Mouse (Mus musculus) midbrain, embryonic 11.5 days (tissue): Measurements from ENCODE around the gene Ccnb1. TPM values are rescaled to one million over a fixed set of nuclear protein-coding genes. Genes with fewer than 3 reads are reported as not detected.

Experiments used
- ATAC-seq: fragments of 200-750 bp; cut with Nextera tagmentation; 2 replicates; pipeline ENCODE4 v1.8.0; 2017; ENCODE audit warnings: moderate TSS enrichment, moderate library complexity; ENCODE audit not compliant: low FRiP score
- DNase-seq: peaks from one replicate; pipeline ENCODE4 v3.0.0; 2015; ENCODE audit warnings: low spot score; ENCODE audit errors: missing footprints
- H3K27ac ChIP-seq: fragments of 300-500 bp; sonication (generic); 2 replicates; pipeline ENCODE4 v1.5.1; 2014; ENCODE audit warnings: low read depth, low read length
- H3K27me3 ChIP-seq: fragments of 300-500 bp; sonication (generic); 2 replicates; pipeline ENCODE4 v1.6.1; 2014; ENCODE audit warnings: mild to moderate bottlenecking, low read length, moderate library complexity, mixed read lengths; ENCODE audit not compliant: control insufficient read depth, insufficient read depth
- H3K36me3 ChIP-seq: fragments of 300-500 bp; sonication (generic); 2 replicates; pipeline ENCODE4 v1.6.1; 2014; ENCODE audit warnings: mild to moderate bottlenecking, low read length, moderate library complexity, mixed read lengths; ENCODE audit not compliant: control insufficient read depth, insufficient read depth
- H3K4me1 ChIP-seq: fragments of 300-500 bp; sonication (generic); 2 replicates; pipeline ENCODE4 v1.6.1; 2014; ENCODE audit warnings: low read length; ENCODE audit not compliant: control insufficient read depth, insufficient read depth
- H3K4me2 ChIP-seq: fragments of 300-500 bp; sonication (generic); 2 replicates; pipeline ENCODE4 v1.6.1; 2014; ENCODE audit warnings: mild to moderate bottlenecking, moderate library complexity
- H3K4me3 ChIP-seq: fragments of 300-500 bp; sonication (generic); 2 replicates; pipeline ENCODE4 v1.5.1; 2014; ENCODE audit warnings: low read depth, low read length
- H3K9ac ChIP-seq: fragments of 300-500 bp; sonication (generic); 2 replicates; pipeline ENCODE4 v1.6.1; 2014; ENCODE audit warnings: low read length
- H3K9me3 ChIP-seq: fragments of 300-500 bp; sonication (generic); 2 replicates; pipeline ENCODE4 v1.6.1; 2016; ENCODE audit warnings: low read length; ENCODE audit not compliant: control insufficient read depth
- WGBS: fragments of 180-500 bp; shearing (Covaris S2); extraction: QIAGEN DNeasy Blood & Tissue Kit; methylation state at CpG from one replicate; pipeline ENCODE4 v1.1.7; 2014; 5-methylcytosine and 5-hydroxymethylcytosine counted together
- polyA plus RNA-seq: library from polyadenylated mRNA; unstranded; fragments of >200 nt; fragmentation: Nextera tagmentation; extraction: Ambion mirVana; gene quantifications from 2 replicates; pipeline ENCODE4 v1.2.1, GENCODE M21; 2014

Gene Ccnb1
- polyA plus RNA-seq, 1 experiment from 2014 or later, result 415 TPM

DNA sequence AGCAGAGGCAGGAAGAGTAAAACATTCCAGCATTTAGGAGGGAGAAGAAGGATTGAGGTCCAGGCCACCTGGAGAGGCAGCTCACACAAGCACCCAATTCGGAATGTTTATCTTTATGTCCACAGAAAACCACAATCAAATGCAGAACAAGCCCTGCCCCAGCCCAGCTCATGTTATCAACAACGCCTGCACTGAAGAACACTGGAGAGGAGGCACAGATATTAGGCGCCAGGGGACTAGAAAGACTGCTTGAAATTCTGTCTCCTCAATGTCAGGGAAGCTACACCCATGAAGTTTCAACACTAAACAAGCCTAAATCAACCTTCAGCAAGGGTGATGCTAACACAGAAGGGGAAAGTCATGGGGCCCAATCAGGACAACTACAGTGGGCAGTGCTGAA is 8.9 kb downstream of the Ccnb1 start:
- Histone ChIP-seq H3K4me1 (peaks cover 11% of the 10 kb centered on the region), H3K36me3 (peaks cover 9% of the 10 kb centered on the region), H3K4me2 (no peak overlapping the region), H3K9me3 (no peaks in the 10 kb centered on the region), H3K9ac (no peak overlapping the region), H3K27me3 (no peaks in the 10 kb centered on the region), H3K4me3 (no peak overlapping the region), H3K27ac (no peak overlapping the region)
- ATAC-seq, result no peak
- WGBS, result 88% methylated on average over 3 of the region's 3 CpGs
- peak; percentile 71 for DNase-seq

DNA sequence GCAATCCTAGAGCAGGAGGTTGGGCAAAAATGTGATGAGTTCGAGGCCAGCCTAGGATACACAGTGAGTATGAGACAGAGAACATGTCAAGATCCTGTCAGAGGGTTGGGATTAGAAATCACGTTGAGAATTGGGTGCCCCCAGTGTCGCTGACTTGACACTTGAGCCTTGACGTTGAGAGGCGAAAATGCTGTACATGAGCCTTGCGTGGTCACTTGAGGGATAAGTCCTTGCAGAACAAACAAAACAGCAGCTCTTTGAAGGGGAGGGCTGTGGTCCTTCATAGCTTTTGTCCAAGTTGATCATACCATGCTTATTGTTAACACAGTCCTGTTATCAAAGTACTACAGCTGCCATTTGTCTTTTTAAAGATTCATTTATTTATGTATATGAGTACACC is 9.7 kb downstream of the Ccnb1 start:
- no peaks in the 10 kb centered on the region for H3K27me3 ChIP-seq

DNA sequence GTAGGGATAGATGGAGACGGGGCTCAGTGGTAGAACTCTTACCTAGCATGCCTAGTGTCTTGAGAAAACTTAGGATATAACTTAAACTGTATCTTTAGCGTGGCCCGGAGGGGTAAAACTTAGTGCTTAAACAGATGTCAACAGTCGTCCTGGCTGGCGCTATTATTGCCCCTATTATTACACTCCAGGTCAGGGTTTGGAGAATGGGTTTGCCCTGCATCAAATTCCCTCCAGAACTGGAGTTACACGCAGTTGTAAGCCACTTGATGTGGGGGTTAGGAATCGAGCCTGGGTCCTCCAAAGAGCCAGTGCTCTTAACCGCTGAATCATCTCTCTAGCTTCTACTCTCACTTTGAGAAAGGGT is 10.3 kb downstream of the Ccnb1 start:
- Histone ChIP-seq H3K9me3 (no peaks in the 10 kb centered on the region), H3K27ac (peak overlapping the region; percentile 36; the same call in 1 of the 2 replicates), H3K4me2 (peak overlapping the region; percentile 71), H3K4me3 (peak overlapping the region; percentile 88), H3K9ac (peak overlapping the region; percentile 78), H3K36me3 (peaks cover 7% of the 10 kb centered on the region), H3K27me3 (no peaks in the 10 kb centered on the region), H3K4me1 (peaks cover 11% of the 10 kb centered on the region)
- ATAC-seq, result no peak
- no peak for DNase-seq
- 18% methylated on average over 8 of the region's 8 CpGs for WGBS

More for the DNA sequence above, 9.7 kb downstream of the Ccnb1 start:
- DNase-seq, result peak; percentile 80
- Histone ChIP-seq H3K4me3 (no peak overlapping the region), H3K4me2 (no peak overlapping the region), H3K9me3 (no peaks in the 10 kb centered on the region), H3K36me3 (peaks cover 10% of the 10 kb centered on the region), H3K4me1 (peaks cover 11% of the 10 kb centered on the region), H3K9ac (no peak overlapping the region), H3K27ac (no peak overlapping the region)
- 70% methylated on average over 6 of the region's 6 CpGs for WGBS
- no peak for ATAC-seq

DNA sequence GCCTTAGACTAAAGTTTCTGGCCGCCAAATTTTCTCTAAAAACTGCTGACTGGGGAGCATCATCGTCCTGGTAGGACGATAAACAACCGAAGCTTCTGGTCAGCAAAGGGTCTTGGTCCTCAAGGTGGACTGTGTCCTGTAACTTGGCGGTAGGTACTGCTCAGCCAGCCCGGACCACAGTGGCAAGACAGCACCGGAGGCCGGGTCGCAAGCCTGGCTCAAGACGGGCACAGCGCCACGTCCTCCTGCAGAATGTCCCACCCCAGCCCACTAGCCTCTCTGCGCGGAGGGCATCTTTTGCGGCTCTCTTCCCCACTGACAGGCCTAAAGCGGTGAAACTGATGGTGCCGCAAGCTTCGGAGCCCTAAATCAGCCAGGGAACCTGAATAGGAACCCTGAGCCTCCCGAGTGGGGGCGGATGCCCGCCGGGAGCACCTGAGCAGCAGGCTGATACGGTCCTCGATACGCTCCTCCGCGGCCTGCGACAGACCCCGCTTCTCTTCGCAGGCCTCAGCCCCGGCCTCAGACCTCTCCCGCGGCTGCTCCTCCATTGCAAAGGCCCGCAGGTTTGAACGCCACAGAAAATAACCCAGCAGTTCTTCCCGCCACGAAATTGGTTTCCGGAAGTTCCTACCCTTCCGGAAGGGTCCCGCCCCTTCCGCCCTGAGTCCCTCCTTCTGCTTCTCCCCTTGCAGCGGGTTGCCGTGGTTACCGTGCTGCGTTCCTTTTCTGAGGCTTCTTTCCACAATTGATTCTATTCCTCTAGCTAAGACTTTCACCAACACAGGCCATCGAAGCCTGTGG is 10.9 kb downstream of the Ccnb1 start, which contains the start of gene Cenph:
Gene Cenph, minus strand, starts transcription at position 648 of the 804 bp plus-strand sequence.
- H3K36me3 ChIP-seq, result peaks cover 6% of the 10 kb centered on the region
- peak; percentile 97 for DNase-seq
- peaks cover 11% of the 10 kb centered on the region for H3K4me1 ChIP-seq
- peak; percentile 97 for ATAC-seq
- peak within 1 kb of the TSS; percentile 78 for H3K9ac ChIP-seq
- no peaks in the 10 kb centered on the region for H3K27me3 ChIP-seq
- peak within 1 kb of the TSS; percentile 71 for H3K4me2 ChIP-seq
- H3K27ac ChIP-seq, result peak within 1 kb of the TSS; percentile 36; the same call in 1 of the 2 replicates
- under 1% methylated on average over 46 of the region's 46 CpGs for WGBS
- H3K9me3 ChIP-seq, result no peaks in the 10 kb centered on the region
- H3K4me3 ChIP-seq, result peak within 1 kb of the TSS; percentile 88

DNA sequence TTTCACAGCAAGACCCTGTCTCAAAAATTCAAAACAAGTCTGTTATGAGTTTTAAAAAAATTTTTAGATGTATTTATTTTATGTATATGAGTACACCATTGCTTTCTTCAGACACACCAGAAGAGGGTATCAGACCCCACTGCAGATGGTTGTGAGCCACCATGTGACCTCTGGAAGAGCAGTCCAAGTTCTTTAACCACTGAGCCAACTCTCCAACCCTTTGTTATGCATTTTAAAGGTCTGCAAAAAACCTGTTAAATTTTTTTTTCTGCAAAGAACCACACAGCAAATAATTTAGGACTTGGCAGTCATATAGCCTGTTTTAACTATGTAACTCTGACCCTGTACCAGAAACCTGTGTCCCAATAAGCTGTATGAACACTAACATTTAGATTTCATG is 11.7 kb downstream of the Ccnb1 start:
- H3K36me3 ChIP-seq, result peaks cover 5% of the 10 kb centered on the region; the same call in 1 of the 2 replicates
- DNase-seq (no peak), ATAC-seq (no peak)
- H3K27me3 ChIP-seq, result no peaks in the 10 kb centered on the region
- peak overlapping the region; percentile 78 for H3K9ac ChIP-seq
- peaks cover 11% of the 10 kb centered on the region for H3K4me1 ChIP-seq
- H3K4me2 ChIP-seq, result peak overlapping the region; percentile 71
- H3K9me3 ChIP-seq, result no peaks in the 10 kb centered on the region
- peak overlapping the region; percentile 88 for H3K4me3 ChIP-seq
- no peak overlapping the region for H3K27ac ChIP-seq

DNA sequence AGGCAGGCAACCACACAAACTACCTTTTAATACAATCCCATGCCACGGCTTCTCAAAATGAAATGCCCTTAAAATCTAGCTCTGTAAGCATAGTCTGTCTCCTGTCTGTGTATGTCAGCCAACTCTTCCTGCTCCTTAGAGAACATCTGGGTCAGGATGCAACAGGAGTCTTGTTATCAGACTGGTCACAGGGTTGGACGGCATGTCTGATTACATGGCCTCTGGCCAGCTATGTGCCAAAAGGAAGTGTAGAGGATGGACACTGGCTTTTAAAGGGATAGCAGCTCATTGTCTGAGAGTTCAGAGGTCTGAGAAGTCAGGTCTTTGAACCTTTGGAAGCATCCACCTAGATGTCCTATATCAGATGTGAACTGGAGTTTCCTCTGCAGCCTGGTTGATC is 31.0 kb downstream of the Ccnb1 start:
- Histone ChIP-seq H3K9me3 (no peaks in the 10 kb centered on the region), H3K9ac (no peak overlapping the region), H3K4me1 (no peaks in the 10 kb centered on the region), H3K36me3 (peaks cover 10% of the 10 kb centered on the region), H3K27me3 (no peaks in the 10 kb centered on the region), H3K27ac (no peak overlapping the region), H3K4me3 (no peak overlapping the region), H3K4me2 (no peak overlapping the region)
- 88% methylated on average over 2 of the region's 2 CpGs for WGBS
- ATAC-seq, result no peak
- no peak for DNase-seq

DNA sequence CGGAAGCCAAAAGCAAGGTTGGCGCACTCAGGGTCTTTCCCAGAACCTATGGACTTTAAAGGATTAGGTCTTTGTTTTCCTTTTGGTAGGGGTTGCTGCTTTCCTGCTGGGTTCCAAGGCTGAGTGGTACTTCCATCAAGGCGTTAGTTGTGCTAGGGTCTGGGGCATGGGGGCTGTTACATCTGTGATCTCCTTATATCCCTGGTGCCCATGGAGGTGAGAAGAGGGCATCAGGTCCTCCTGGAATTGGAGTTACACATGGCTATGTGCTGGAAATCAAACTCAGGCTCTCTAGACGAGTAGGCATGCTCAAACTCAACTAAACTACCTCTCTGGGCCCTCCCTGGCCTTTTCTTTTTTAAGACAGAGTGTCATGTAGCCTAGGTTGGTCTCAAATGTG is 32.2 kb downstream of the Ccnb1 start:
- Histone ChIP-seq H3K27me3 (no peaks in the 10 kb centered on the region), H3K4me1 (no peaks in the 10 kb centered on the region), H3K36me3 (no peaks in the 10 kb centered on the region), H3K27ac (no peak overlapping the region), H3K4me3 (no peak overlapping the region), H3K4me2 (no peak overlapping the region), H3K9ac (no peak overlapping the region), H3K9me3 (no peaks in the 10 kb centered on the region)
- WGBS, result 78% methylated on average over 4 of the region's 4 CpGs
- ATAC-seq, result no peak
- DNase-seq, result peak; percentile 72

DNA sequence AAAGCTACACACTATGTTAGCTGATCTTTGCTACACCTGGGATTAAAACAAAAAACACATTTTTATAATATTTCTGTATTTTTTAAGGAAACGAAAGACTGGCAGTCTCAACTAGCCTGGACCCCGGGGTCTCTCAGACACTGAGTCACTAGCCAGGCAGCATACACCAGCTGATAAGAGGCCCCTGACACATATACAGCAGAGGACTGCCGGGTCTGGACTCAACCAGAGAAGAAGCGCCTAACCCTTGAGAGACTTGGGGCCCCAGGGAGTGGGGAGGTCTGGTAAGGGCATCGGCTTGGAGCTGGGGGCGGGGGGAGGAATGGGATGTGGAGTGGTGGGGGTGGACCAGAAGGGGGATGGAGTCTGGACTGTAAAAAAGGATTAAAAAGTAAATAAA is 33.4 kb downstream of the Ccnb1 start:
- no peak overlapping the region for H3K4me3 ChIP-seq
- no peak overlapping the region for H3K9ac ChIP-seq
- H3K4me1 ChIP-seq, result no peaks in the 10 kb centered on the region
- H3K27me3 ChIP-seq, result no peaks in the 10 kb centered on the region
- no peak for DNase-seq
- H3K9me3 ChIP-seq, result no peaks in the 10 kb centered on the region
- 80% methylated on average over 6 of the region's 6 CpGs for WGBS
- no peak overlapping the region for H3K27ac ChIP-seq
- H3K4me2 ChIP-seq, result no peak overlapping the region
- no peak for ATAC-seq
- H3K36me3 ChIP-seq, result no peaks in the 10 kb centered on the region

DNA sequence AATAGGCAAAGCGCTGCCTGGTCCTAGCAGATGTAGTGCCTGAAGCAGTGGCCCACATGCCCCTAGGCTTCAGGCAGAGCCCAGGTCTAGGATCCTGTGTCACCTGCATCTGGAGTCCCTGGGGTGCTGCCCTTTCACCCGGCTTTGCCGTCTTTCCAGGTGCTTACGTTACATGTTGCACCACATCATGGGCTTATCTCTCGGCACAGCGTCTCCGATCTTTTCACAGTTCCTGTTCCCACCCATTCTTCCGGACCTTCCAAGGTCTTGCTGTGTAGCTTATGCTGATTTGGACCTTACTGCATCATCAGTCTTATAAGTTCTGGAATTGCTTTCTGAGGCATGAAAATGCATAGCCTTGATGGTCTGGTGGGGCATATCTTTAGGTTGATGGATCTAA is 33.8 kb downstream of the Ccnb1 start:
- Histone ChIP-seq H3K9ac (no peak overlapping the region), H3K4me2 (no peak overlapping the region), H3K27me3 (no peaks in the 10 kb centered on the region), H3K9me3 (no peaks in the 10 kb centered on the region), H3K27ac (no peak overlapping the region), H3K36me3 (no peaks in the 10 kb centered on the region), H3K4me1 (no peaks in the 10 kb centered on the region), H3K4me3 (no peak overlapping the region)
- 94% methylated on average over 8 of the region's 8 CpGs for WGBS
- no peak for DNase-seq
- no peak for ATAC-seq
